Mouse (Mus musculus): ENCODE results near the gene Pgpep1l. TPM values are rescaled to one million over a fixed set of nuclear protein-coding genes. Genes with fewer than 3 reads are reported as not detected.
A peak's percentile ranks its signal among the peaks of the same experiment; 100 is the strongest.

Gene Pgpep1l
- polyA plus RNA-seq (2015; fragmentation: Nextera tagmentation; extraction: Ambion mirVana): not detected in 2 replicates

DNA sequence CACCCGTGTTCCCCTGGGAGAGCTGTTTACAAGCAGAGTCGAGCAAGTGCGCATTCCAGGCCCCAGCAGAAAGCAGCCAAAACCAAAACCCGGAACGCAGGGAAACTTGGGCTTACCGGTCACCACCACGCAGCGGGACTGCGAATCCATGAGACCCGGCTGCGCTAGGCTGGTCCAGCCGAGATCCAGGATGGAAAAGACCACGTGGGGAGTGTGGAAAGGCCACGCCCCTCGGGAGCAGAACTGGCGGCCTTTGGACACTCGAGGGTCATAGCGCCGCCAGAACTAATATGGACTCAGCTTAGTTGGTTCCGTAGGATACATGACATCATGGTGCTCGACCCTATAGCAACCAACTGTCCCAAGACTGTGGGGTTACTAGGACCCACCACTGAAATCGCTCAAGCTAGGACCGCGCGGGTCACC is at the start of gene Pgpep1l:
Gene Pgpep1l (minus strand): TSS at position 206 of the 426 bp plus-strand sequence.
- peak; percentile 41; the same call in 1 of the 2 replicates for ATAC-seq
- 0 out of 2 replicates have a peak within 1 kb of the TSS, but pooled peaks have one; percentile 3 for H3K9ac ChIP-seq (replicated peaks; ENCODE audit: low read depth, low read length)
- no peaks in the 10 kb centered on the region for H3K27me3 ChIP-seq (replicated peaks; ENCODE audit: control insufficient read depth, insufficient read depth, low read length)
- H3K36me3 ChIP-seq (ENCODE audit: control insufficient read depth, insufficient read depth): no peaks in the 10 kb centered on the region
- H3K4me3 ChIP-seq (replicated peaks; ENCODE audit: low read length): peak within 1 kb of the TSS; percentile 25
- 7% methylated on average over 25 of the region's 25 CpGs for WGBS
- no peaks in the 10 kb centered on the region for H3K9me3 ChIP-seq (ENCODE audit: control insufficient read depth, low read length)
- H3K4me2 ChIP-seq (ENCODE audit: low read length): peak within 1 kb of the TSS; percentile 59
- no peak within 1 kb of the TSS for H3K27ac ChIP-seq (ENCODE audit: low read length)
- peaks cover 14% of the 10 kb centered on the region for H3K4me1 ChIP-seq (replicated peaks; ENCODE audit: control insufficient read depth, insufficient read depth, low read length)

DNA sequence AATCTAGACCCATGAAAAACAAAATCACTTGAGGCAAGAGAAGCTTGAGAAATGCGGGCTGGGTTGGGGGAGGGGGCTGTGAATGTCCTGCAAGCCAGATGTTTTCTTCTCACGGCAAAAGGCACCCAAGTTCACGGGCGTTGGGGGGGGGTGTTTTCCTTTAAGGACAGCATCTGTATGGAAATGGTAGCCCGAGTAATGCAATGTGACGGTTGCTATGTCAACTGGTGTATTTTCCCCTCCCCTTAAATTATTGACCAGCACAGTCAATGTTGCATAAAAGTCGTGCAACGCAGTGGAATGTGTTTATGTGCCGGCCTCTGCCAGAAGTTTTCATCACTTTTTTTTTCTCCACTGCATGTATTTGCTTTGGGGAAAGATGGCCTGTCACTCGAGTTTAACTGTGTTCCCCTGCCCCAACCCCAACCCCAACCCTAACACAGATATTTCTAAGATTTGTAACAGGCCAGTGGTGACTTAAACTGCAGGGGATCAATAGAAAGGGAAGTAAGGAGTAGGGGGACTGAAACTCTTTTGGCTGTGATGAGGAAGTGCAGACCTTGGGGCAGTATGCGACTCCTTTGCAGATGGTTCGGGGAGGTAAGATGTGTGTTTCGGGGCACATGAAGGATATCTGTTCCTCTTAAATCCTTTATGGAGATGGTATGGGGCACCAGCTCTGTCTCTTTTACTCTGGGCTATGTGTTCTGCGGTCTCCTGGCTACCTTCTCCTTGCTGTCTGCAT is 49.2 kb upstream of the Pgpep1l start:
- Histone ChIP-seq H3K27ac (ENCODE audit: low read length) (no peak overlapping the region), H3K27me3 (replicated peaks; ENCODE audit: control insufficient read depth, insufficient read depth, low read length) (no peaks in the 10 kb centered on the region), H3K4me1 (replicated peaks; ENCODE audit: control insufficient read depth, insufficient read depth, low read length) (0 out of 2 replicates have a peak, but pooled peaks cover under 1% of the 10 kb centered on the region), H3K4me3 (replicated peaks; ENCODE audit: low read length) (no peak overlapping the region), H3K4me2 (ENCODE audit: low read length) (no peak overlapping the region), H3K9me3 (ENCODE audit: control insufficient read depth, low read length) (no peaks in the 10 kb centered on the region), H3K36me3 (ENCODE audit: control insufficient read depth, insufficient read depth) (no peaks in the 10 kb centered on the region), H3K9ac (replicated peaks; ENCODE audit: low read depth, low read length) (no peak overlapping the region)
- 83% methylated on average over 14 of the region's 14 CpGs for WGBS
- no peak for ATAC-seq

DNA sequence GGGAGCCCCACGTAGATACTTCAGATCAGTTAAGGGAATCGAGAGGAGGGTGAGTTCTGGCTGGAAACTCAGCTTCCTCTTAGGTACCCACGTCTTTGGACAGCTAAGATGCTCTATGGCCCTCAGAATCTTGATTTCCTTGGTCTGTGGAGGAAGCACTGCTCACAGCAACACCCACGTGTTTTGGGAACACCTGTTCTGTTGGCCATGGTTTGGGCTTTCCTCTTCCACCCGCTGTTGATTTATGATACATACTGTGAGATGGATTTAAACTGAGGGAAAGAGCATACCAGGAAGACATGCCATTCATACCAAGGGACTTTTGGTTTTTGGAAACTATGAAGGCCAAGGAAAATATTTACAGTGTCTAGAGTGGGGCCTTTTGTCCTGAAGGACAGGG is 48.4 kb upstream of the Pgpep1l start:
- Histone ChIP-seq H3K9me3 (ENCODE audit: control insufficient read depth, low read length) (no peaks in the 10 kb centered on the region), H3K4me2 (ENCODE audit: low read length) (no peak overlapping the region), H3K4me3 (replicated peaks; ENCODE audit: low read length) (no peak overlapping the region), H3K4me1 (replicated peaks; ENCODE audit: control insufficient read depth, insufficient read depth, low read length) (no peaks in the 10 kb centered on the region), H3K9ac (replicated peaks; ENCODE audit: low read depth, low read length) (no peak overlapping the region), H3K27ac (ENCODE audit: low read length) (no peak overlapping the region), H3K27me3 (replicated peaks; ENCODE audit: control insufficient read depth, insufficient read depth, low read length) (no peaks in the 10 kb centered on the region), H3K36me3 (ENCODE audit: control insufficient read depth, insufficient read depth) (no peaks in the 10 kb centered on the region)
- ATAC-seq: no peak
- 88% methylated on average over 5 of the region's 5 CpGs for whole genome bisulfite sequencing

DNA sequence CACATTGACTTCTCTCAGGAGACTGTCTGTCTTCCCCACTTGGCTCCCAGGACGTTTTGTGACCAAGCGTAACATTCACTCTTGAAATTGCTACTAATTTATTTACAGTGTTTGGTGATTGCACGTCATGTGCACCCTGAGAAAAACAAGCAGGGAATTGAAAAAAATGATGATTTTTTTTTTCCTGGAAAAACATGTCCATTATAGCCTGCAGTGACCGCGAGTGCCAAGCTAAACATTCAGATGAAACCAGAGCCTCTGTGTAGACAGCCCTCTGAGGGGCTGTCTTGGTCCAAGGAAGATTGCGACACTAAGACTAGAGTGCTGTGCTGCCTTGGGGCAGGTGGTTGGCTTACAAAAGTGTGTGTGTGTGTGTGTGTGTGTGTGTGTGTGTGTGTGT is 47.4 kb upstream of the Pgpep1l start:
- no peak for ATAC-seq
- Histone ChIP-seq H3K4me3 (replicated peaks; ENCODE audit: low read length) (no peak overlapping the region), H3K9me3 (ENCODE audit: control insufficient read depth, low read length) (no peaks in the 10 kb centered on the region), H3K4me1 (replicated peaks; ENCODE audit: control insufficient read depth, insufficient read depth, low read length) (no peaks in the 10 kb centered on the region), H3K36me3 (ENCODE audit: control insufficient read depth, insufficient read depth) (no peaks in the 10 kb centered on the region), H3K9ac (replicated peaks; ENCODE audit: low read depth, low read length) (no peak overlapping the region), H3K27ac (ENCODE audit: low read length) (no peak overlapping the region), H3K4me2 (ENCODE audit: low read length) (no peak overlapping the region), H3K27me3 (replicated peaks; ENCODE audit: control insufficient read depth, insufficient read depth, low read length) (no peaks in the 10 kb centered on the region)
- 78% methylated on average over 6 of the region's 6 CpGs for WGBS

DNA sequence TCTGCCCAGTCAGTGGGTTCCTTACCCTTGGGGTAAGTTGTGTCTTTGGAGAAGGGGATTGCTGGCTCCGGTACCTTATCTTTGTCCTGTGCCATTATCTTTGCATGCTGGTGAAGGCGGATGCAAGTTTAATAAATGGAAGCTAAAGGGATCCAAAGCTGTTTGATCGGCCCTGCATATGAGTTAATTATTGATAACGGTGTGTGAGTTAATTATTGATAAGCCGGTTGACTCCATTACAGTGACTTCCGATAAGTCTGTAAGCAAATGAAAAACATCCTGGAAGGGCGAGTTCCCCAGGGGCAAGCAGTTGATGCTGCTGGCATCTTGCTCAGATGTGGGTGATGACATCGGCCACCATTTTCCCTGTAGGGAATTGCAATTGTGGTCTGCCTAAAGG is 42.7 kb upstream of the Pgpep1l start:
- peaks cover 3% of the 10 kb centered on the region; the same call in 1 of the 2 replicates for H3K4me1 ChIP-seq (replicated peaks; ENCODE audit: control insufficient read depth, insufficient read depth, low read length)
- H3K9ac ChIP-seq (replicated peaks; ENCODE audit: low read depth, low read length): no peak overlapping the region
- no peak for ATAC-seq
- no peak overlapping the region for H3K27ac ChIP-seq (ENCODE audit: low read length)
- H3K4me2 ChIP-seq (ENCODE audit: low read length): no peak overlapping the region
- H3K4me3 ChIP-seq (replicated peaks; ENCODE audit: low read length): no peak overlapping the region
- WGBS: 95% methylated on average over 8 of the region's 8 CpGs
- no peaks in the 10 kb centered on the region for H3K36me3 ChIP-seq (ENCODE audit: control insufficient read depth, insufficient read depth)
- no peaks in the 10 kb centered on the region for H3K9me3 ChIP-seq (ENCODE audit: control insufficient read depth, low read length)
- no peaks in the 10 kb centered on the region for H3K27me3 ChIP-seq (replicated peaks; ENCODE audit: control insufficient read depth, insufficient read depth, low read length)

DNA sequence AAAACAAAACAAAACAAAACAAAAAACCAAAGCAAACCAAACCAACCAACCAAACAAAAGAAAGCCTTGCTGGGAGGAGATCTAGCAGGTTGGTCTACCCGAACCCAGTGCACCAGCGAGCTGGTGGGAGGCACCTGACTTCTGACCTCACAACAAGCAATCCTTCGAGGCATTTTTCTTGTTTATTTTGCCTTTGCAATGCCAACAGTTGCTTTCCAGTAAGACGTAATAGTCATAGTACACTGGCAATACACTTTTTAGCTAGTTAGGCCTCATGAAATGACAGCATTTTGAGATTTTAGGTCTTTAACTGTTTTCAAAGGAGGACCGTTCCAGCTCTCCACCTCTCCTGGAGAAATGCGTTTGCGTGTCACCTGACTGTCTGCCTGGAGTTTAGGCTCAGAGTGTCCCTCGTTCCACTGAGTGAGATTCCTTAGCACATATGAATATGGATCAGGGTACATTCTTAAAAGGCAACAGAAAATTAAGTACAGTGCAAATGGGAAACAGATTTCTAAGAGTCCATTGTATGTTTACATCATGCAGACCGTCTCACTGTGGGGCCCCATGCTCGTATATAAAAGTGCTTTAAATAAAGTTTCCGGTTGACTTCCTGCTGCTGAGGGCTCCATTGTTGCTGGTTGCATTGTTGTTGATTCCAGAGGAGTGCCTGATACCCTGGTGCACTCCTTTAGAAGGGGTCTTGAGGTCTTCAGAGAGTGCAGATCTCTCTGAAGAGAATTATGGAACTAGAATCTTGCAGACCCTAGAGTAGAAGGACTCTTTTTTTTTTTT is 41.9 kb upstream of the Pgpep1l start:
- Histone ChIP-seq H3K9ac (replicated peaks; ENCODE audit: low read depth, low read length) (no peak overlapping the region), H3K36me3 (ENCODE audit: control insufficient read depth, insufficient read depth) (no peaks in the 10 kb centered on the region), H3K4me1 (replicated peaks; ENCODE audit: control insufficient read depth, insufficient read depth, low read length) (peaks cover 3% of the 10 kb centered on the region; the same call in 1 of the 2 replicates), H3K27me3 (replicated peaks; ENCODE audit: control insufficient read depth, insufficient read depth, low read length) (no peaks in the 10 kb centered on the region), H3K9me3 (ENCODE audit: control insufficient read depth, low read length) (no peaks in the 10 kb centered on the region), H3K4me2 (ENCODE audit: low read length) (no peak overlapping the region), H3K27ac (ENCODE audit: low read length) (no peak overlapping the region), H3K4me3 (replicated peaks; ENCODE audit: low read length) (no peak overlapping the region)
- no peak for ATAC-seq
- 51% methylated on average over 11 of the region's 11 CpGs for WGBS

DNA sequence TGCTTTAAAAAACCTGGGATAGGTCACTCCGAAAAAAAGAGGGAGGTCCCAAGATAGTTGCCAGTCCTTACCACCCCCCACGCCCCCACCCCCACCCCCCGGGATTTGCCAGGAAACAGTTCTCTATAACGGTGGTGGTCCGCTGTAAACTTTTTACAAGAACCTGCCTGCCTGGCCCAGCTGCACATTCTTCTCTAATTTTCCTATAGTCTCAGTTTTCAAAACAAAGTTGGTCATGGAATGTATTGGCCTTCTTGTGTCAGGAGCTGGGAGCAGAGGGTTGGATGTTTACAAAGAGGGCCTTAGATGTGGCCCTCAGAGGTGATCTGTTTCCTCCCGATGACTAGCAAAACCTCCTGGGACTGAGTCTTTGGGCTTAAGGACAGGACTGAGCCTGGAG is 39.7 kb upstream of the Pgpep1l start:
- 81% methylated on average over 6 of the region's 6 CpGs for WGBS
- no peaks in the 10 kb centered on the region for H3K9me3 ChIP-seq (ENCODE audit: control insufficient read depth, low read length)
- no peak for ATAC-seq

DNA sequence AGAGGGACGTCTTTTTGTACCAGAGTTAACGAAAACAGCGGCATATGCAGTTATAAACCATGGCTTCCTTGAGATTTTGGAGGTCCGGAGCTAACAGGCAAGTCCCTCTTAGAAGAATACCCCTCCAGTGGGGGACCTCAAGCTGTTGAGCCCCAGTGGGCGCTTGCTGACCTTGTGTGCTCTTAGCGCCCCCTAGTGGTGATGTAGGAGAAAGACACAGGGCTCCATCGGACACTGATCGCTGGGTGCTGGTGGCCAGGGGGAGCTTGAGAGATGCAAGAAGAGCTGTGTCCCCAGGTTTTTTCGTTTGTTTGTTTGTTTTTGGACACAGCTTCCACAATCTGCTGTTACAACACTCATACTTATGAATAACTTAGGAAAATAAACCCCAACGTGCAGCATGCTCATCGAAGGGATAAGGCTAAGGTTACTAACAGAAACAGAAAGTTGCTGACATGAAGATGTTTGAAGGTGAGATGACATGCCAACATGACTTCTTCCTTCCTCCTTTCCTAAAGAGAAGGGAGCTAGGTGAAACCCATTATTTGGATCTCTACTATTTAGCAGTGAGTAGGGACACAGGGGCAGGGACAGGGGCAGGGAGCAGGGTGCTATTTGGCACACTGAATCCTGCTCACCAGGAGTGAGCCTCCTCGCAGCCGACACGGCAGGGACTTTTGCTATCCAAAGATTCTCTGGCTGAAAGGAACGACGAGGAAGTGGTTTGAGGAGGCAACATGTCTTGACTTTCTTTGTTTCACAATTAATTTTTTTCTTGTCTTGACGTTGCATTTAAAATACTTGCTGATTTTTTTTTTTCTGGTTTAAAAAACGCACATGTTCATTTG is 38.8 kb upstream of the Pgpep1l start:
- no peak overlapping the region for H3K27ac ChIP-seq (ENCODE audit: low read length)
- H3K36me3 ChIP-seq (ENCODE audit: control insufficient read depth, insufficient read depth): no peaks in the 10 kb centered on the region
- H3K4me2 ChIP-seq (ENCODE audit: low read length): peak overlapping the region; percentile 31
- 31% methylated on average over 18 of the region's 18 CpGs for whole genome bisulfite sequencing
- H3K4me3 ChIP-seq (replicated peaks; ENCODE audit: low read length): no peak overlapping the region; the same call in 1 of the 2 replicates
- H3K9ac ChIP-seq (replicated peaks; ENCODE audit: low read depth, low read length): no peak overlapping the region
- ATAC-seq: peak; percentile 87
- H3K4me1 ChIP-seq (replicated peaks; ENCODE audit: control insufficient read depth, insufficient read depth, low read length): peaks cover 3% of the 10 kb centered on the region; the same call in 1 of the 2 replicates
- no peaks in the 10 kb centered on the region for H3K9me3 ChIP-seq (ENCODE audit: control insufficient read depth, low read length)
- H3K27me3 ChIP-seq (replicated peaks; ENCODE audit: control insufficient read depth, insufficient read depth, low read length): no peaks in the 10 kb centered on the region

More for the DNA sequence above, 39.7 kb upstream of the Pgpep1l start:
- no peak overlapping the region for H3K4me2 ChIP-seq (ENCODE audit: low read length)
- H3K9ac ChIP-seq (replicated peaks; ENCODE audit: low read depth, low read length): no peak overlapping the region
- H3K4me3 ChIP-seq (replicated peaks; ENCODE audit: low read length): no peak overlapping the region
- peaks cover 3% of the 10 kb centered on the region; the same call in 1 of the 2 replicates for H3K4me1 ChIP-seq (replicated peaks; ENCODE audit: control insufficient read depth, insufficient read depth, low read length)
- no peaks in the 10 kb centered on the region for H3K36me3 ChIP-seq (ENCODE audit: control insufficient read depth, insufficient read depth)
- no peak overlapping the region for H3K27ac ChIP-seq (ENCODE audit: low read length)
- no peaks in the 10 kb centered on the region for H3K27me3 ChIP-seq (replicated peaks; ENCODE audit: control insufficient read depth, insufficient read depth, low read length)
